Mouse (Mus musculus) lung, embryonic 14.5 days (tissue): Measurements from ENCODE around the gene Chrdl2. TPM values are rescaled to one million over a fixed set of nuclear protein-coding genes. Genes with fewer than 3 reads are reported as not detected.

Experiments
- ATAC-seq: fragments of 200-750 bp; cut with Nextera tagmentation; 2 replicates; pipeline ENCODE4 v1.8.0; 2017; ENCODE audit warnings: mild to moderate bottlenecking, moderate TSS enrichment, moderate library complexity; ENCODE audit not compliant: insufficient read depth
- DNase-seq: peaks from one replicate; pipeline ENCODE4 v3.0.0-alpha.2; 2015
- H3K27ac ChIP-seq: fragments of 300-500 bp; sonication (generic); 2 replicates; pipeline ENCODE4 v1.5.1; 2014; ENCODE audit warnings: low read depth, mild to moderate bottlenecking, moderate library complexity
- H3K27me3 ChIP-seq: fragments of 300-500 bp; sonication (generic); 2 replicates; pipeline ENCODE4 v1.6.1; 2014; ENCODE audit warnings: low read length, control low read depth; ENCODE audit not compliant: insufficient read depth
- H3K36me3 ChIP-seq: fragments of 300-500 bp; sonication (generic); 2 replicates; pipeline ENCODE4 v1.6.1; 2014; ENCODE audit warnings: control low read depth; ENCODE audit not compliant: insufficient read depth
- H3K4me1 ChIP-seq: fragments of 300-500 bp; sonication (generic); 2 replicates; pipeline ENCODE4 v1.6.1; 2014; ENCODE audit warnings: antibody characterized with exemption, control low read depth; ENCODE audit not compliant: insufficient read depth
- H3K4me2 ChIP-seq: fragments of 300-500 bp; sonication (generic); 2 replicates; pipeline ENCODE4 v1.6.1; 2014; ENCODE audit warnings: mild to moderate bottlenecking
- H3K4me3 ChIP-seq: fragments of 300-500 bp; sonication (generic); 2 replicates; pipeline ENCODE4 v1.5.1; 2014; ENCODE audit warnings: low read depth, low read length
- H3K9ac ChIP-seq: fragments of 300-500 bp; sonication (generic); 2 replicates; pipeline ENCODE4 v1.6.1; 2014
- H3K9me3 ChIP-seq: fragments of 300-500 bp; sonication (generic); 2 replicates; pipeline ENCODE4 v1.6.1; 2016; ENCODE audit warnings: low read depth, low read length, control low read depth
- CTCF ChIP-seq: IDR thresholded peaks from 2 replicates; pipeline ENCODE4 v1.5.1; 2016; ENCODE audit warnings: antibody characterized with exemption, low read depth
- WGBS: fragments of 180-500 bp; shearing (Covaris S2); extraction: QIAGEN DNeasy Blood & Tissue Kit; methylation state at CpG from one replicate; pipeline ENCODE4 v1.1.7; 2014; 5-methylcytosine and 5-hydroxymethylcytosine counted together
- polyA plus RNA-seq: library from polyadenylated mRNA; unstranded; fragments of >200 nt; fragmentation: Nextera tagmentation; extraction: Ambion mirVana; gene quantifications from 2 replicates; pipeline ENCODE4 v1.2.1, GENCODE M21; 2014

Chrdl2 gene
- polyA plus RNA-seq, 1 experiment from 2014 or later, result 0.12 TPM

- Histone ChIP-seq H3K4me2 (no peak overlapping the region), H3K9me3 (no peaks in the 10 kb centered on the region), H3K9ac (no peak overlapping the region), H3K4me3 (no peak overlapping the region), H3K27ac (no peak overlapping the region), H3K4me1 (no peaks in the 10 kb centered on the region), H3K27me3 (no peaks in the 10 kb centered on the region), H3K36me3 (no peaks in the 10 kb centered on the region)
- peak; percentile 13; the same call in 1 of the 2 replicates for TF ChIP-seq CTCF
- WGBS, result 28% methylated on average over 2 of the region's 2 CpGs
- 0 out of 2 replicates have a peak, but pooled peaks have one; percentile 17 for ATAC-seq
- peak; percentile 54 for DNase-seq
Measured at GRCm38 (mm10) chr7:100073959-100074358, 68.0 kb downstream of the Chrdl2 start.

GRCm38 (mm10) chr7:100076296-100076695 is 70.3 kb downstream of the Chrdl2 start:
- ATAC-seq (no peak), DNase-seq (peak; percentile 24)
- Histone ChIP-seq H3K4me1 (no peaks in the 10 kb centered on the region), H3K4me2 (no peak overlapping the region), H3K27ac (no peak overlapping the region), H3K9ac (no peak overlapping the region), H3K9me3 (no peaks in the 10 kb centered on the region), H3K36me3 (peaks cover 4% of the 10 kb centered on the region; the same call in 1 of the 2 replicates), H3K4me3 (no peak overlapping the region), H3K27me3 (no peaks in the 10 kb centered on the region)
- no peak for TF ChIP-seq CTCF
- WGBS, result 39% methylated on average over 5 of the region's 5 CpGs

GRCm38 (mm10) chr7:100077071-100077470 is 71.1 kb downstream of the Chrdl2 start:
- no peaks in the 10 kb centered on the region for H3K4me1 ChIP-seq
- H3K36me3 ChIP-seq, result peaks cover 8% of the 10 kb centered on the region
- DNase-seq, result no peak
- no peaks in the 10 kb centered on the region for H3K27me3 ChIP-seq
- no peak overlapping the region for H3K9ac ChIP-seq
- no peak overlapping the region for H3K4me3 ChIP-seq
- no peaks in the 10 kb centered on the region for H3K9me3 ChIP-seq
- WGBS, result 79% methylated on average over 4 of the region's 4 CpGs
- no peak overlapping the region for H3K4me2 ChIP-seq
- no peak for ATAC-seq
- H3K27ac ChIP-seq, result no peak overlapping the region
- no peak for TF ChIP-seq CTCF

GRCm38 (mm10) chr7:100080087-100080781 is 74.3 kb downstream of the Chrdl2 start:
- DNase-seq, result no peak
- Histone ChIP-seq H3K9me3 (no peaks in the 10 kb centered on the region), H3K36me3 (peaks cover 37% of the 10 kb centered on the region), H3K27me3 (no peaks in the 10 kb centered on the region), H3K9ac (no peak overlapping the region), H3K4me1 (no peaks in the 10 kb centered on the region), H3K4me2 (no peak overlapping the region), H3K27ac (no peak overlapping the region), H3K4me3 (no peak overlapping the region)
- no peak for TF ChIP-seq CTCF
- no peak for ATAC-seq
- 60% methylated on average over 12 of the region's 12 CpGs for WGBS

- no peak overlapping the region for H3K4me3 ChIP-seq
- H3K9ac ChIP-seq, result no peak overlapping the region
- H3K9me3 ChIP-seq, result no peaks in the 10 kb centered on the region
- no peak overlapping the region for H3K4me2 ChIP-seq
- no peak overlapping the region for H3K27ac ChIP-seq
- H3K36me3 ChIP-seq, result peaks cover 63% of the 10 kb centered on the region
- no peak for TF ChIP-seq CTCF
- WGBS, result 92% methylated on average over 6 of the region's 6 CpGs
- H3K4me1 ChIP-seq, result no peaks in the 10 kb centered on the region
- DNase-seq (no peak), ATAC-seq (no peak)
- no peaks in the 10 kb centered on the region for H3K27me3 ChIP-seq
Measured at GRCm38 (mm10) chr7:100082836-100083235, 76.9 kb downstream of the Chrdl2 start.

GRCm38 (mm10) chr7:100083812-100084211 is 77.8 kb downstream of the Chrdl2 start:
- Histone ChIP-seq H3K4me2 (no peak overlapping the region), H3K9ac (no peak overlapping the region), H3K36me3 (peaks cover 70% of the 10 kb centered on the region), H3K4me3 (no peak overlapping the region), H3K27ac (no peak overlapping the region), H3K27me3 (no peaks in the 10 kb centered on the region), H3K4me1 (no peaks in the 10 kb centered on the region), H3K9me3 (no peaks in the 10 kb centered on the region)
- ATAC-seq, result no peak
- WGBS, result 83% methylated on average over 6 of the region's 6 CpGs
- TF ChIP-seq CTCF, result peak; percentile 33
- DNase-seq, result no peak

Other genes starting within 250 kb of the Chrdl2 start
- gene Olfr521, start 242.7 kb upstream of the Chrdl2 start, polyA plus RNA-seq, result not detected in 2 replicates
- gene Neu3, start 177.8 kb upstream of the Chrdl2 start, polyA plus RNA-seq, result 3.0 and 3.2 TPM in 2 replicates
- 0.30 and 0.34 TPM in 2 replicates for gene Xrra1, start 147.1 kb upstream of the Chrdl2 start, polyA plus RNA-seq
- 322 and 366 TPM in 2 replicates for gene Spcs2, start 142.7 kb upstream of the Chrdl2 start, polyA plus RNA-seq
- 7.8 and 8.1 TPM in 2 replicates for gene Rnf169, start 25.7 kb upstream of the Chrdl2 start, polyA plus RNA-seq
- gene Pold3, start 115.4 kb downstream of the Chrdl2 start, polyA plus RNA-seq, result 70.8 and 71.9 TPM in 2 replicates
- gene Lipt2, start 153.1 kb downstream of the Chrdl2 start, polyA plus RNA-seq, result 22.9 and 27.3 TPM in 2 replicates
- gene Kcne3, start 170.3 kb downstream of the Chrdl2 start, polyA plus RNA-seq, result 1.8 and 2.2 TPM in 2 replicates
- 2.2 and 2.6 TPM in 2 replicates for gene Pgm2l1, start 221.2 kb downstream of the Chrdl2 start, polyA plus RNA-seq